Mouse (Mus musculus): ENCODE results near the gene Tcf12. TPM values are rescaled to one million over a fixed set of nuclear protein-coding genes. Genes with fewer than 3 reads are reported as not detected.

The Tcf12 gene
- total and polyA plus RNA-seq, 2 experiments from 2014 or later = 37.4 to 122 TPM

DNA sequence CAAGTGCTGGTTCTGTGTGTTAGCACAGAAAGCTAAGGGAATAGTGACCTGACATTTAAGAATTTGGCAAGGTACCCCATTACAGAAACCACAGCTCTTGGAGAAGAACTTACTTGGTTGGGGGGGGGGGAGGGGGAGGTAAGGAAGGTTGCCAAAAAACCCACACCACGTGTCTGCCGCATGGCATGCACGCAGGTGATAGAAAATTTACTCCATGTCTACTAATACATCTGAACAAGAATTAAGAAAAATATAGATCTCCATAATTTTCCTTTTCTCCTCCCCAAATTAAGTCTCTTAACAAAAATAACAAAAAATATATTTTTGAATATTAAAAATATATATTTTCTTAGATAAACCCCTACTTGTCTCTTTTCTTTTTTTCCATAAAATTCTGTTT is 75.4 kb downstream of the Tcf12 start:
- H3K36me3 ChIP-seq (ENCODE audit: insufficient read depth, low read length) = no peaks in the 10 kb centered on the region
- 84% methylated on average over 3 of the region's 3 CpGs for WGBS
- H3K4me3 ChIP-seq (ENCODE audit: low read depth, low read length) = no peak overlapping the region
- TF ChIP-seq CTCF (IDR thresholded peaks at IDR 0.05) = no peak
- DNase-seq (ENCODE audit: low spot score) = no peak
- no peaks in the 10 kb centered on the region for H3K27me3 ChIP-seq (ENCODE audit: insufficient read depth, low read length)
- H3K9me3 ChIP-seq (ENCODE audit: low read length) = no peaks in the 10 kb centered on the region
- H3K4me1 ChIP-seq (ENCODE audit: insufficient read depth, low read length) = no peaks in the 10 kb centered on the region
- H3K9ac ChIP-seq (replicated peaks; ENCODE audit: low read length, poor library complexity, severe bottlenecking) = no peak overlapping the region
- ATAC-seq (ENCODE audit: low FRiP score) = no peak
- no peak overlapping the region for H3K4me2 ChIP-seq (ENCODE audit: low read depth, low read length, poor library complexity, severe bottlenecking)
- H3K27ac ChIP-seq (ENCODE audit: low read depth, low read length) = no peak overlapping the region

DNA sequence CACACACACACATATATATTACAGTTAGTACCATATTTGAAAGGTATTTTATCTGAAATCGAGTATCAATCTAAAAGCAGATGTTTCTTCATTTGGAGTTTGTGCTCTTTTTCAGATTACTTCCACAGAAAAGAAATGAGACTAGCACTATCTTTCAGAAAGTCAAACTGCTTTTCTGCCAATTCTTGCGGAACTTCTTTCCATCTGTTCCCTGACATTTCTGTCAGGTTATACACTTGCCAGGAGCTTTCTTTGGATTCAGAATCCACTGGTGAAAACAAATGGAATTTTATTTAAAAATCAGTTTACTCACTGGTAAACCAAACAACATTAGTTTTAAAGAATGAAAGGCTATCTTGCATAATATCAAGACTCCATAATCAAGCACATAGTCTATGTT is 78.4 kb downstream of the Tcf12 start:
- WGBS = 88% methylated on average over 2 of the region's 2 CpGs
- no peaks in the 10 kb centered on the region for H3K4me1 ChIP-seq (ENCODE audit: insufficient read depth, low read length)
- TF ChIP-seq CTCF (IDR thresholded peaks at IDR 0.05) = no peak

DNA sequence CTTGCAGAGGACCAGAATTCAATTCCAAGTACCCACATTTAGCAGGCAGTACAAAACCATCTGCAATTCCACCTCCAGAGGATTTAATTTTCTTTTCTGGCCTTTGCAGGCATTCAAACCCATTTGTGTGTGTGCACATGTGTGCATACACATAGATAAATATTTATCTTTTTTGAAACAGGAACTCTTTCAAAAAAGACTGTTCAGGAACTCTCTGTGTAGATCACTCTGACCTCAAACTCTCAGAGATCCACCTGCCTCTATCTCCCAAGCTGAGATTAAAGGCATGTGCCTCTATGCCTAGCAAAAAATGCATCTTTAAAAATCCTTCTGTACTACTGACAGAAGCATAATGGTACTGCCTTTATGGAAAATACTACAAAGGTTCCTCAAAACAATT is 81.4 kb downstream of the Tcf12 start:
- Histone ChIP-seq H3K27ac (ENCODE audit: low read depth, low read length) (no peak overlapping the region), H3K4me3 (ENCODE audit: low read depth, low read length) (no peak overlapping the region), H3K27me3 (ENCODE audit: insufficient read depth, low read length) (no peaks in the 10 kb centered on the region), H3K4me1 (ENCODE audit: insufficient read depth, low read length) (no peaks in the 10 kb centered on the region), H3K9ac (replicated peaks; ENCODE audit: low read length, poor library complexity, severe bottlenecking) (no peak overlapping the region), H3K4me2 (ENCODE audit: low read depth, low read length, poor library complexity, severe bottlenecking) (no peak overlapping the region), H3K36me3 (ENCODE audit: insufficient read depth, low read length) (no peaks in the 10 kb centered on the region), H3K9me3 (ENCODE audit: low read length) (no peaks in the 10 kb centered on the region)
- ATAC-seq (ENCODE audit: low FRiP score) (no peak), DNase-seq (ENCODE audit: low spot score) (no peak)
- no peak for TF ChIP-seq CTCF (IDR thresholded peaks at IDR 0.05)

More for the DNA sequence above, 78.4 kb downstream of the Tcf12 start:
- DNase-seq (ENCODE audit: low spot score) = no peak
- no peak overlapping the region for H3K4me2 ChIP-seq (ENCODE audit: low read depth, low read length, poor library complexity, severe bottlenecking)
- H3K9me3 ChIP-seq (ENCODE audit: low read length) = no peaks in the 10 kb centered on the region
- ATAC-seq (ENCODE audit: low FRiP score) = no peak
- no peak overlapping the region for H3K9ac ChIP-seq (replicated peaks; ENCODE audit: low read length, poor library complexity, severe bottlenecking)
- H3K4me3 ChIP-seq (ENCODE audit: low read depth, low read length) = no peak overlapping the region
- H3K36me3 ChIP-seq (ENCODE audit: insufficient read depth, low read length) = no peaks in the 10 kb centered on the region
- no peaks in the 10 kb centered on the region for H3K27me3 ChIP-seq (ENCODE audit: insufficient read depth, low read length)
- no peak overlapping the region for H3K27ac ChIP-seq (ENCODE audit: low read depth, low read length)

DNA sequence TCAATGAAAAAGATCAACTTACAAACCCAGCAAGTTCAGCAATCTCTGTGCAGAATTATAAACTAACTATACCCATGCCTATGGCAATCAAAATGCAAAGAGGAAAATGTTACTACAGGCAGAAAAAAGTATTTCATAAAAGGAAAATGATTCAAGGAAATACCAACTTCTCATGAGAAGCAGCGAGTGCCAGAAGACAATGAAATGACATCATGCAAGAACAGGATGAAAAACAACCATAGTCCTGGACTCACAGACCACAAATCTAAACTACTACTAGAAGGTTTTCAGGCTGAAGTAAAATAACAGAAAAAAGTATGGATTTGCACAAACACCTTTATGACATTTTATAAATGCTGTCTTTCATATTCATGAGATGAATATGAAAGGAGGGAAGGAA is 82.1 kb downstream of the Tcf12 start:
- Histone ChIP-seq H3K4me3 (ENCODE audit: low read depth, low read length) (no peak overlapping the region), H3K4me2 (ENCODE audit: low read depth, low read length, poor library complexity, severe bottlenecking) (no peak overlapping the region), H3K27ac (ENCODE audit: low read depth, low read length) (no peak overlapping the region), H3K27me3 (ENCODE audit: insufficient read depth, low read length) (no peaks in the 10 kb centered on the region), H3K9ac (replicated peaks; ENCODE audit: low read length, poor library complexity, severe bottlenecking) (no peak overlapping the region), H3K4me1 (ENCODE audit: insufficient read depth, low read length) (no peaks in the 10 kb centered on the region), H3K9me3 (ENCODE audit: low read length) (no peaks in the 10 kb centered on the region), H3K36me3 (ENCODE audit: insufficient read depth, low read length) (no peaks in the 10 kb centered on the region)
- 80% methylated on average over 1 of the region's 1 CpGs for WGBS
- no peak for TF ChIP-seq CTCF (IDR thresholded peaks at IDR 0.05)
- ATAC-seq (ENCODE audit: low FRiP score) (no peak), DNase-seq (ENCODE audit: low spot score) (no peak)

DNA sequence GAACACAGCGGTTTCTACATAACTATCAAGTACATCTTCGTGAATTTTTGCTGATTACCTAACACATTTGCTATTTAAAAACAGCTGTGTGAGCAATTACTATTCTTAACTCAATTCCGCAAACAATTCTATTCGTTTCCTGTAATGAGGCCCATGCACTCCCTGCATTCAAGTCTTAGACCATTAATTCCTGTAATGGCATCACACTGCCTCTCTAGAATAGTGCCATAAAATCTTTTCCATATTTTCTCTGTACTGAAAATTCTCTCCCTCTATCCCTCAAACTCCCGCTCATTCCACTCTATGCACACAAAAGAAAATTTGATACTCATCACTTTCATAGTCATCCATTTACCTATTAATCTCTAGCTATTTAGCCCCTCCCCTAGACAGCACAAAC is 88.4 kb downstream of the Tcf12 start:
- TF ChIP-seq CTCF (IDR thresholded peaks at IDR 0.05) = no peak
- no peak overlapping the region for H3K27ac ChIP-seq (ENCODE audit: low read depth, low read length)
- no peaks in the 10 kb centered on the region for H3K9me3 ChIP-seq (ENCODE audit: low read length)
- no peaks in the 10 kb centered on the region for H3K36me3 ChIP-seq (ENCODE audit: insufficient read depth, low read length)
- no peaks in the 10 kb centered on the region for H3K4me1 ChIP-seq (ENCODE audit: insufficient read depth, low read length)
- no peak overlapping the region for H3K4me2 ChIP-seq (ENCODE audit: low read depth, low read length, poor library complexity, severe bottlenecking)
- WGBS = 88% methylated on average over 5 of the region's 5 CpGs
- no peak overlapping the region for H3K9ac ChIP-seq (replicated peaks; ENCODE audit: low read length, poor library complexity, severe bottlenecking)
- DNase-seq (ENCODE audit: low spot score) (peak; percentile 2), ATAC-seq (ENCODE audit: low FRiP score) (no peak)
- no peaks in the 10 kb centered on the region for H3K27me3 ChIP-seq (ENCODE audit: insufficient read depth, low read length)
- no peak overlapping the region for H3K4me3 ChIP-seq (ENCODE audit: low read depth, low read length)

DNA sequence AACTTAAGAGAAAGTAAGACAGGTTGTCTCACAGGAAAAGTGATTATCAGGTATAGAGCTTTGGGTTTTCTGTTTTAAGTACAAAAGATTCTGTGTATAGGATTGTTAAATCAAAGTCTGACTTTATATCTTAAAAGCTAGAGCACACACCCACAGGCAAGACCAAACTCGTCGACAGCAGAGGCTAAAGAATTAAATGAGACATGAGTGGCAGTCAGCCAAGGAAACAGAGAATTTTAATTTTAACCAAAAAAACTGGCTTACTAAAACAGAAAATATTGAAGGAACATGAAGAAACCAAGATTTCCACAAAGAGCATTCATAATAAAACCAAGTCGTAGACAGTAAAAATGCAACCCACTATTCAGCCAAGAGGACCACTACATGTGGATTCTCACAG is 90.2 kb downstream of the Tcf12 start:
- Histone ChIP-seq H3K9me3 (ENCODE audit: low read length) (no peaks in the 10 kb centered on the region), H3K4me2 (ENCODE audit: low read depth, low read length, poor library complexity, severe bottlenecking) (no peak overlapping the region), H3K27ac (ENCODE audit: low read depth, low read length) (no peak overlapping the region), H3K9ac (replicated peaks; ENCODE audit: low read length, poor library complexity, severe bottlenecking) (no peak overlapping the region), H3K4me1 (ENCODE audit: insufficient read depth, low read length) (no peaks in the 10 kb centered on the region), H3K4me3 (ENCODE audit: low read depth, low read length) (no peak overlapping the region), H3K27me3 (ENCODE audit: insufficient read depth, low read length) (no peaks in the 10 kb centered on the region), H3K36me3 (ENCODE audit: insufficient read depth, low read length) (no peaks in the 10 kb centered on the region)
- no peak for ATAC-seq (ENCODE audit: low FRiP score)
- TF ChIP-seq CTCF (IDR thresholded peaks at IDR 0.05) = no peak
- WGBS = 49% methylated on average over 3 of the region's 3 CpGs
- no peak for DNase-seq (ENCODE audit: low spot score)

DNA sequence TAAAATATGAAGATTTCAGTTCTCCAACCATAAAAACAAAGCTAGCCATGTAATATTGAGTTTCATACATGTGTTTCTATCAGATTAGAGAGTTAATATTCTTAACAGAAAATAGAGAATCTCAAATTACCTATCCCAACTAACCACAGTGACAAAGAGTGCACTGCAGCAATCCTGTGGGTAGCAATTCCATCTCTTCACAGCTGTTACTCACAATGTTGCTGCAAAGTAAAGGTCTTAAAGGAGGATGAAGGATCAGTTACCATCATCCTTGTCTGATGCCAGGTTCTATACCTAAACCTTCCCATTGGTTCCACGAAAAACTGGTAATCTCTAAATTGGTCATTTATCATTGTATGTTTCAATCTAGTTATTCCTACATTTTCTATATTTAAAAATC is 95.7 kb downstream of the Tcf12 start:
- WGBS = 98% methylated on average over 1 of the region's 1 CpGs

More for the DNA sequence above, 95.7 kb downstream of the Tcf12 start:
- no peak overlapping the region for H3K4me3 ChIP-seq (ENCODE audit: low read depth, low read length)
- ATAC-seq (ENCODE audit: low FRiP score) = no peak
- no peak for DNase-seq (ENCODE audit: low spot score)
- H3K9ac ChIP-seq (replicated peaks; ENCODE audit: low read length, poor library complexity, severe bottlenecking) = no peak overlapping the region
- H3K36me3 ChIP-seq (ENCODE audit: insufficient read depth, low read length) = no peaks in the 10 kb centered on the region
- H3K4me1 ChIP-seq (ENCODE audit: insufficient read depth, low read length) = no peaks in the 10 kb centered on the region
- H3K27ac ChIP-seq (ENCODE audit: low read depth, low read length) = no peak overlapping the region
- no peaks in the 10 kb centered on the region for H3K27me3 ChIP-seq (ENCODE audit: insufficient read depth, low read length)
- no peak for TF ChIP-seq CTCF (IDR thresholded peaks at IDR 0.05)
- no peak overlapping the region for H3K4me2 ChIP-seq (ENCODE audit: low read depth, low read length, poor library complexity, severe bottlenecking)
- H3K9me3 ChIP-seq (ENCODE audit: low read length) = no peaks in the 10 kb centered on the region

All from midbrain, postnatal 0 days (tissue).